Mouse (Mus musculus) CH12.LX (cell line): ENCODE results near the gene Abtb2.

ENCODE experiments used
- CHD2 ChIP-seq: IDR thresholded peaks from 2 replicates; pipeline ENCODE4 v1.6.1; 2011; ENCODE audit warnings: low read length, improper control_type of control experiment
- CTCF ChIP-seq, 2 experiments: IDR thresholded peaks in 1 of 2; conservative IDR thresholded peaks in 1 of 2; 2 replicates each; pipeline ENCODE4 v1.5.1; 2011 to 2012; ENCODE audit warnings: low read depth in 2 of 2, low read length in 2 of 2, improper control_type of control experiment in 1 of 2, inconsistent platforms in 1 of 2, mild to moderate bottlenecking in 1 of 2, moderate library complexity in 1 of 2
- EP300 ChIP-seq: IDR thresholded peaks from 2 replicates; pipeline ENCODE4 v1.6.1; 2011; ENCODE audit warnings: low read length, improper control_type of control experiment
- GABPA ChIP-seq: IDR thresholded peaks from 2 replicates; pipeline ENCODE4 v1.6.1; 2012; ENCODE audit warnings: low read depth, low read length, improper control_type of control experiment, inconsistent platforms; ENCODE audit not compliant: insufficient replicate concordance
- MAZ ChIP-seq: IDR thresholded peaks from 2 replicates; pipeline ENCODE4 v1.6.1; 2012; ENCODE audit warnings: low read depth, mild to moderate bottlenecking, inconsistent platforms, low read length, improper control_type of control experiment, moderate library complexity
- MXI1 ChIP-seq: IDR thresholded peaks from 2 replicates; pipeline ENCODE4 v1.6.1; 2011; ENCODE audit warnings: mild to moderate bottlenecking, low read depth, low read length, improper control_type of control experiment
- PAX5 ChIP-seq: IDR thresholded peaks from 2 replicates; pipeline ENCODE4 v1.6.1; 2012; ENCODE audit warnings: low read length, inconsistent platforms, mixed read lengths
- POLR2A ChIP-seq: IDR thresholded peaks from 2 replicates; pipeline ENCODE4 v1.6.1; 2011; ENCODE audit warnings: low read depth, mild to moderate bottlenecking, improper control_type of control experiment, low read length
- RAD21 ChIP-seq: IDR thresholded peaks from 2 replicates; pipeline ENCODE4 v1.6.1; 2011; ENCODE audit warnings: low read depth, mild to moderate bottlenecking, low read length, improper control_type of control experiment, moderate library complexity
- SIN3A ChIP-seq: IDR thresholded peaks from 2 replicates; pipeline ENCODE4 v1.6.1; 2012; ENCODE audit warnings: low read length, improper control_type of control experiment, inconsistent platforms

GRCm38 (mm10) chr2:103637943-103638342 lies 71.8 kb downstream of the Abtb2 start:
- TF ChIP-seq RAD21 (no peak), CTCF (conservative IDR thresholded peaks at IDR 0.05 in 1 of 2, IDR thresholded peaks at IDR 0.05 in 1 of 2; ENCODE audit: low read depth in 2 of 2, low read length in 2 of 2) (no peak), MAZ (0 out of 2 replicates have a peak, but pooled peaks have one; percentile 29), POLR2A (no peak), GABPA (no peak), EP300 (peak; percentile 32; the same call in 1 of the 2 replicates), CHD2 (no peak), PAX5 (no peak), MXI1 (no peak), SIN3A (no peak)
